Mouse (Mus musculus) forebrain, embryonic 14.5 days (tissue): Measurements from ENCODE around the gene 4930539E08Rik. TPM values are rescaled to one million over a fixed set of nuclear protein-coding genes. Genes with fewer than 3 reads are reported as not detected.
A peak's percentile ranks its signal among the peaks of the same experiment; 100 is the strongest.

Experiments
- ATAC-seq: fragments of 200-750 bp; cut with Nextera tagmentation; 2 replicates; pipeline ENCODE4 v1.8.0; 2017; ENCODE audit warnings: mild to moderate bottlenecking, moderate library complexity
- DNase-seq: peaks from one replicate; pipeline ENCODE4 v3.0.0-alpha.2; 2015; ENCODE audit warnings: low spot score
- H3K27ac ChIP-seq: fragments of 300-500 bp; sonication (generic); 2 replicates; pipeline ENCODE4 v1.5.1; 2014; ENCODE audit warnings: low read depth, mild to moderate bottlenecking, control low read depth, low read length, moderate library complexity
- H3K27me3 ChIP-seq: fragments of 300-500 bp; sonication (generic); replicated peaks from 2 replicates; pipeline ENCODE4 v1.6.1; 2014; ENCODE audit warnings: low read length, control low read depth, mixed read lengths; ENCODE audit not compliant: control insufficient read depth, insufficient read depth
- H3K36me3 ChIP-seq: fragments of 300-500 bp; sonication (generic); 2 replicates; pipeline ENCODE4 v1.6.1; 2014; ENCODE audit warnings: low read length, control low read depth; ENCODE audit not compliant: control insufficient read depth, insufficient read depth
- H3K4me1 ChIP-seq: fragments of 300-500 bp; sonication (generic); 2 replicates; pipeline ENCODE4 v1.6.1; 2014; ENCODE audit warnings: antibody characterized with exemption, low read length, control low read depth; ENCODE audit not compliant: control insufficient read depth, insufficient read depth
- H3K4me2 ChIP-seq: fragments of 300-500 bp; sonication (generic); 2 replicates; pipeline ENCODE4 v1.6.1; 2014; ENCODE audit warnings: mild to moderate bottlenecking, control low read depth, low read length
- H3K4me3 ChIP-seq: fragments of 300-500 bp; sonication (generic); 2 replicates; pipeline ENCODE4 v1.5.1; 2014; ENCODE audit warnings: low read depth, low read length, control low read depth
- H3K9ac ChIP-seq: fragments of 300-500 bp; sonication (generic); 2 replicates; pipeline ENCODE4 v1.6.1; 2014; ENCODE audit warnings: mild to moderate bottlenecking, low read length, control low read depth, moderate library complexity
- H3K9me3 ChIP-seq: fragments of 300-500 bp; sonication (generic); replicated peaks from 2 replicates; pipeline ENCODE4 v1.6.1; 2016; ENCODE audit warnings: low read length, control low read depth, mixed read lengths; ENCODE audit not compliant: control insufficient read depth
- WGBS: fragments of 180-500 bp; shearing (Covaris S2); extraction: QIAGEN DNeasy Blood & Tissue Kit; methylation state at CpG from one replicate; pipeline ENCODE4 v1.1.7; 2014; 5-methylcytosine and 5-hydroxymethylcytosine counted together
- polyA plus RNA-seq: library from polyadenylated mRNA; unstranded; fragments of >200 nt; fragmentation: Nextera tagmentation; extraction: Ambion mirVana; gene quantifications from 2 replicates; pipeline ENCODE4 v1.2.1, GENCODE M21; 2014

The 4930539E08Rik gene
- polyA plus RNA-seq, 1 experiment from 2014 or later = 0.50 TPM

- no peaks in the 10 kb centered on the region for H3K9me3 ChIP-seq
- WGBS = 77% methylated on average over 7 of the region's 7 CpGs
- 0 out of 2 replicates have a peak, but pooled peaks cover 3% of the 10 kb centered on the region for H3K4me1 ChIP-seq
- H3K27me3 ChIP-seq = no peaks in the 10 kb centered on the region
- no peak overlapping the region for H3K9ac ChIP-seq
- DNase-seq (no peak), ATAC-seq (no peak)
- H3K36me3 ChIP-seq = no peaks in the 10 kb centered on the region
- H3K4me3 ChIP-seq = no peak overlapping the region
- no peak overlapping the region for H3K27ac ChIP-seq
- no peak overlapping the region for H3K4me2 ChIP-seq
Measured at GRCm38 (mm10) chr17:28874825-28875224, 40.3 kb downstream of the 4930539E08Rik start.

DNA sequence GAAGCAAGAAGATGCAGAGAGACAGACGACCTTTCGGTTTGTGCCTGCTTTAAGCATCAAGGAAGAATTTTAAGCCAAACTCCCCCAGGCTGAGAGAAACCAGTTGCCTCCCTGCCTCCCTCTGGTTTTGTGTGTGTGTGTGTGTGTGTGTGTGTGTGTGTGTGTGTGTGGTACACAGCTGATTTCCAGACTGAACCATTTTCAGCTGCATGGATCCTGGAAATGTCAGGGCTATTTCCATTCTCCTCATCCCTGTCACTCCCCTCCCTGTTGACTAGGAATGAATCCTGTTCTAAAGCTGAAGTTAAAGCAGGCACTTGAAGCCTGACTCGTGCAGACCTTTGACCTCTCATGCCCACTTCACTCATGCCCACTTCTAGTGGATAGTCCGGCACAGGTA lies 40.9 kb downstream of the 4930539E08Rik start:
- H3K27ac ChIP-seq = no peak overlapping the region
- DNase-seq = no peak

GRCm38 (mm10) chr17:28872322-28872721 lies 42.8 kb downstream of the 4930539E08Rik start:
- Histone ChIP-seq H3K9ac (no peak overlapping the region), H3K9me3 (no peaks in the 10 kb centered on the region), H3K4me2 (no peak overlapping the region), H3K4me1 (0 out of 2 replicates have a peak, but pooled peaks cover 7% of the 10 kb centered on the region), H3K4me3 (no peak overlapping the region), H3K27me3 (no peaks in the 10 kb centered on the region), H3K36me3 (no peaks in the 10 kb centered on the region), H3K27ac (no peak overlapping the region)
- DNase-seq (no peak), ATAC-seq (no peak)
- 84% methylated on average over 7 of the region's 7 CpGs for WGBS

More for the DNA sequence above, 40.9 kb downstream of the 4930539E08Rik start:
- H3K4me3 ChIP-seq = no peak overlapping the region
- ATAC-seq = no peak
- no peaks in the 10 kb centered on the region for H3K27me3 ChIP-seq
- H3K9me3 ChIP-seq = no peaks in the 10 kb centered on the region
- H3K36me3 ChIP-seq = no peaks in the 10 kb centered on the region
- 0 out of 2 replicates have a peak, but pooled peaks cover 7% of the 10 kb centered on the region for H3K4me1 ChIP-seq
- 90% methylated on average over 4 of the region's 4 CpGs for WGBS
- H3K9ac ChIP-seq = no peak overlapping the region
- no peak overlapping the region for H3K4me2 ChIP-seq

DNA sequence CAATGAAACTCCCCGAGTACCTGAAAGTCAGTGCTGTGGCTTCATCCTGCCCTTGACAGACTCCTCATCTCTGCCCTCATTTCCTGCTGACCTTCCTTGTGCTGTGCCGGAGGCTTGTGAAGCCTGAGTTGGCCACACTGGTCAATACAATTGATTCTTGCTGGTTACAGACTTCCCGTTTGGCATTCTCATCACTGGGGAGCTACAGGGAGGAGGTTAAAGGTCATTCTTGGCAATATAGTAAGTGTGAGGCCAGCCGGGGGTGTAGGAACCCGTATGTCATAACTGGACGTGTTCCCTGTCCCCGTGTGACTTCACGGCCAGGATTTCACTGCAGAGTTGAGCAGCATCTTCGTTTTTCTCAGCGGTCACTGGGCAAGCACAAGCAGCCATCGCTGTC lies 43.3 kb downstream of the 4930539E08Rik start:
- 83% methylated on average over 11 of the region's 11 CpGs for WGBS
- no peaks in the 10 kb centered on the region for H3K9me3 ChIP-seq
- DNase-seq (no peak), ATAC-seq (no peak)
- 0 out of 2 replicates have a peak, but pooled peaks cover 5% of the 10 kb centered on the region for H3K4me1 ChIP-seq
- no peak overlapping the region for H3K27ac ChIP-seq
- H3K4me3 ChIP-seq = no peak overlapping the region
- H3K4me2 ChIP-seq = no peak overlapping the region
- no peaks in the 10 kb centered on the region for H3K36me3 ChIP-seq
- no peak overlapping the region for H3K9ac ChIP-seq
- H3K27me3 ChIP-seq = no peaks in the 10 kb centered on the region

DNA sequence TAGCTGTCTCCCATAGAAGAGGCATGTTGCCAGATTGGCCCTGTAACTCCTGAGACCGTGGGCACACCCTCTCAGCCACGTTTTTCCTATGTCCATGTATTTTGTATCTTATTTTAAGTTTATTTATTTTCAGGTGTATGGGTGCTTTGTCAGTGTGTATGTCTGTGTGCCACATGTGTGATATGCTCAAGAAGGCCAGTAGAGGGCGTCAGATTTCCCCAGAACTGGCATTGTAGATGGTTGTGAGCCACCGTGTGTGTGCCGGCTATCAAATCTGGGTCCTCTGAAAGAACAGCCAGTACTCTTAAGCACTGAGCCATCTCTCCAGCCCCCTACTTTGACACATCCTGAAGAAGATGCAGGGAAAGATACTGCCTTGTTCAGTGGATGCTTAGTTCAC lies 44.7 kb downstream of the 4930539E08Rik start:
- WGBS = 70% methylated on average over 5 of the region's 5 CpGs
- no peak for ATAC-seq
- no peaks in the 10 kb centered on the region for H3K36me3 ChIP-seq
- DNase-seq = no peak
- no peak overlapping the region for H3K9ac ChIP-seq
- H3K27ac ChIP-seq = no peak overlapping the region; the same call in 1 of the 2 replicates
- no peaks in the 10 kb centered on the region for H3K27me3 ChIP-seq
- no peaks in the 10 kb centered on the region for H3K9me3 ChIP-seq
- H3K4me1 ChIP-seq = 0 out of 2 replicates have a peak, but pooled peaks cover 4% of the 10 kb centered on the region
- no peak overlapping the region for H3K4me3 ChIP-seq
- no peak overlapping the region for H3K4me2 ChIP-seq

- no peaks in the 10 kb centered on the region for H3K36me3 ChIP-seq
- no peak overlapping the region for H3K9ac ChIP-seq
- peak; percentile 92 for ATAC-seq
- 0 out of 2 replicates have a peak, but pooled peaks cover 4% of the 10 kb centered on the region for H3K4me1 ChIP-seq
- H3K9me3 ChIP-seq = no peaks in the 10 kb centered on the region
- peak overlapping the region; percentile 56 for H3K27ac ChIP-seq
- H3K27me3 ChIP-seq = no peaks in the 10 kb centered on the region
- WGBS = 63% methylated on average over 9 of the region's 9 CpGs
- peak; percentile 83 for DNase-seq
- no peak overlapping the region for H3K4me3 ChIP-seq
- no peak overlapping the region for H3K4me2 ChIP-seq
Measured at GRCm38 (mm10) chr17:28869412-28870110, 45.6 kb downstream of the 4930539E08Rik start.

GRCm38 (mm10) chr17:28867381-28867780 lies 47.7 kb downstream of the 4930539E08Rik start:
- WGBS = 86% methylated on average over 4 of the region's 4 CpGs
- Histone ChIP-seq H3K27me3 (no peaks in the 10 kb centered on the region), H3K4me3 (no peak overlapping the region), H3K4me1 (0 out of 2 replicates have a peak, but pooled peaks cover 4% of the 10 kb centered on the region), H3K9ac (no peak overlapping the region), H3K27ac (no peak overlapping the region), H3K9me3 (no peaks in the 10 kb centered on the region), H3K4me2 (no peak overlapping the region), H3K36me3 (no peaks in the 10 kb centered on the region)
- no peak for ATAC-seq
- DNase-seq = no peak

DNA sequence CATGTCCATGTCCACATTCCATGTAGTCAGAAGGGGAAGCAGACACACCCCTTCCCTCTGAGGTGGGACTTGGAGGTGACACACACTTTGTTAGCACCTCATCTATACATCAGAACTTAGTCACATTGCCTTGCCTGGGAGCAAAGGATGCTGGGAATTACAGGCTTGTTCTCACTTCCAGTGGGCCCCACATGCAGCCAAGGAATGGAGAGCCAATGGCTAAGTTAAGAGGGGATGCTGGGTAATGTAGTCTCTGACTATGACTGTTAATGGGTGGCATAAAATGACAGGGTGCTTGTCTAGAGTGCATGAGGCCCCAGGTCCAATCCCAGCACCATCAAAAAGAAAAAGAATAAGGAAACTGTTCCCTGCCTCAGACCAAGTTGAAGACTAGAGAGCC lies 48.2 kb downstream of the 4930539E08Rik start:
- Histone ChIP-seq H3K4me2 (no peak overlapping the region), H3K4me1 (0 out of 2 replicates have a peak, but pooled peaks cover 4% of the 10 kb centered on the region), H3K27ac (no peak overlapping the region), H3K27me3 (no peaks in the 10 kb centered on the region), H3K9ac (no peak overlapping the region), H3K36me3 (no peaks in the 10 kb centered on the region), H3K9me3 (no peaks in the 10 kb centered on the region), H3K4me3 (no peak overlapping the region)
- ATAC-seq (no peak), DNase-seq (no peak)

- Histone ChIP-seq H3K4me1 (0 out of 2 replicates have a peak, but pooled peaks cover 2% of the 10 kb centered on the region), H3K9ac (no peak overlapping the region), H3K36me3 (no peaks in the 10 kb centered on the region), H3K4me2 (no peak overlapping the region), H3K27ac (no peak overlapping the region), H3K4me3 (no peak overlapping the region), H3K27me3 (no peaks in the 10 kb centered on the region), H3K9me3 (no peaks in the 10 kb centered on the region)
- DNase-seq (no peak), ATAC-seq (no peak)
- WGBS = 86% methylated on average over 6 of the region's 6 CpGs
Measured at GRCm38 (mm10) chr17:28864464-28864863, 50.7 kb downstream of the 4930539E08Rik start.
